In the genomic region with DNA sequence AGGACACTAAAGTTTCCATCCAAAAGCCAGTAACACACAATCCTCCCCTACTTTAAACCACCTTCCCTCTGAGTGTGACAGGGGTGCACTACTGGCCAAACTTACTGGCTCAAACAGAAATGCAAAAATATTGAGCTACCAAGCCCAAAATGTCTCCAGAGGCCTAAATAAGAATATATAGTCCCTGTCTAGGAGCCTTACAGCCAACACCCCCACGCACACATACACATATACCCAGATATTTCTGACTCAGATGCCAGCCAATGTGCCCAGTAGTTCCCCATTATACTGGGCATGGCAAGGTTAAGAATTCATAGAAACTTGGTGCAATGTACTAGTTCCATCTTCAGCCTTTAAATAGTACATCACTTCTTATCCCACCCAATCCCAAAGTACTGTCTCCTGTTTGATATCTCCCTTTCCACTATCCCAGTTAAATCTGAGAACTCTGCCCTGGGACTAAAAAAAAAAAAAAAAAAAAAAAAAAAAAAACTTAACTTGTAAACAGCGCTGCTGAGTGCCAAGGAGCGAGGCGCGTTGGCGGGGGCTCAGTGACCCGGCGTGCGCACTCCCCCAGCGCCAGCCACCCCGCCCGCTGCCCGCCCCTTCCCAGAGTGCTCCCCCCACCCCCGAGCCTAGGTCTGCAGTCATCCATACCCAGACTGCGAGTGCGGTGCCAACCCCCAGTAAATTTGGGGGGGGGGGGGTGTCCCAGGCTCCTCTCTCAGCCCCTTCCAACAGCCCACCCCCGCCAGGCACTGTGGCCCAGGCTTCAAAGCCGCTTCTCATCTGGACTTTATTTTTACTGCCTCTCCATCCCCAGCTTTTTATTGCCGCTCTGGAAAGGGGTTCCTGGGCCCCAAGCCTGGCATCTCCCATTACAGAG, we compare ENCODE assay signal across 9 mouse cellular contexts. TPM values are rescaled to one million over a fixed set of nuclear protein-coding genes. Genes with fewer than 3 reads are reported as not detected.
DNase-seq lines count a peak whose midpoint lies in the region; ATAC-seq and TF ChIP-seq lines count a peak whose summit lies in the region.
"Had no signal": no experiment of that assay in that cellular context is flagged by ENCODE, and none has a peak within 500 bp of the region (broad histone marks: within the 10 kb centered on the region; RNA-seq: fewer than 3 reads in every experiment).

No protein-coding gene starts in this region.

- peaks cover 42% of the 10 kb centered on the region for H3K27me3 ChIP-seq in forebrain, embryonic 14.5 days (replicated peaks; ENCODE audit: control insufficient read depth, insufficient read depth, low read length)
- H3K27me3 ChIP-seq in limb, embryonic 10.5 days (ENCODE audit: low read depth, poor library complexity, severe bottlenecking) = no peaks in the 10 kb centered on the region
- H3K27me3 ChIP-seq in neural tube, embryonic 12.5 days (replicated peaks) = peaks cover 57% of the 10 kb centered on the region

- no peak for TF ChIP-seq CTCF in layer of hippocampus, adult 2 months (conservative IDR thresholded peaks at IDR 0.05)

- H3K27ac ChIP-seq in layer of hippocampus, adult 2 months = peak overlapping the region; percentile 95
- no peak overlapping the region for H3K27ac ChIP-seq in forebrain, embryonic 14.5 days (ENCODE audit: low read depth, low read length)
- H3K27ac ChIP-seq in limb, embryonic 10.5 days = peak overlapping the region; percentile 95
- no peak overlapping the region for H3K27ac ChIP-seq in neural tube, embryonic 12.5 days

- no peak for DNase-seq in layer of hippocampus, adult 2 months (ENCODE audit: low spot score in 2 of 2)
- no peak for DNase-seq in layer of hippocampus, postnatal 25 days (ENCODE audit: extremely low spot score in 1 of 2, low spot score in 1 of 2)
- no peak for DNase-seq in forebrain, embryonic 14.5 days (ENCODE audit: low spot score)
- no peak for DNase-seq in limb, embryonic 10.5 days (ENCODE audit: low spot score)
- no peak for DNase-seq in layer of hippocampus, postnatal 14 days (ENCODE audit: low spot score in 2 of 2)
- no peak for DNase-seq in adrenal gland, postnatal 10 days
- DNase-seq in left cerebral cortex, adult 11 months (ENCODE audit: low spot score) = no peak

- H3K9me3 ChIP-seq in forebrain, embryonic 14.5 days (replicated peaks; ENCODE audit: control insufficient read depth, low read length) = no peaks in the 10 kb centered on the region
- no peaks in the 10 kb centered on the region for H3K9me3 ChIP-seq in limb, embryonic 10.5 days (replicated peaks)
- H3K9me3 ChIP-seq in neural tube, embryonic 12.5 days = no peaks in the 10 kb centered on the region

- peaks cover 15% of the 10 kb centered on the region for H3K4me1 ChIP-seq in forebrain, embryonic 14.5 days (ENCODE audit: control insufficient read depth, insufficient read depth, low read length)
- H3K4me1 ChIP-seq in limb, embryonic 10.5 days = peaks cover 88% of the 10 kb centered on the region
- H3K4me1 ChIP-seq in neural tube, embryonic 12.5 days = peaks cover 55% of the 10 kb centered on the region

- ATAC-seq in forebrain, embryonic 14.5 days = no peak
- no peak for ATAC-seq in neural tube, embryonic 12.5 days (ENCODE audit: low FRiP score, low read depth)

- WGBS in forebrain, embryonic 14.5 days = 10% methylated on average over 18 of the region's 19 CpGs
- WGBS in limb, embryonic 10.5 days = 3% methylated on average over 19 of the region's 19 CpGs
- WGBS in neural tube, embryonic 12.5 days = 6% methylated on average over 19 of the region's 19 CpGs

- H3K9ac ChIP-seq in forebrain, embryonic 14.5 days (ENCODE audit: low read length) = no peak overlapping the region; the same call in 1 of the 2 replicates
- 0 out of 2 replicates have a peak overlapping the region, but pooled peaks have one; percentile 61 for H3K9ac ChIP-seq in neural tube, embryonic 12.5 days

- H3K4me2 ChIP-seq in forebrain, embryonic 14.5 days (ENCODE audit: low read length) = peak overlapping the region; percentile 96
- peak overlapping the region; percentile 97 for H3K4me2 ChIP-seq in neural tube, embryonic 12.5 days (replicated peaks)

- H3K36me3 ChIP-seq in forebrain, embryonic 14.5 days (ENCODE audit: control insufficient read depth, insufficient read depth, low read length) = no peaks in the 10 kb centered on the region
- peaks cover 40% of the 10 kb centered on the region for H3K36me3 ChIP-seq in limb, embryonic 10.5 days
- no peaks in the 10 kb centered on the region for H3K36me3 ChIP-seq in neural tube, embryonic 12.5 days

- peak overlapping the region; percentile 79 for H3K4me3 ChIP-seq in layer of hippocampus, adult 2 months
- peak overlapping the region; percentile 52 for H3K4me3 ChIP-seq in forebrain, embryonic 14.5 days (ENCODE audit: low read depth, low read length)
- peak overlapping the region; percentile 86 for H3K4me3 ChIP-seq in limb, embryonic 10.5 days
- H3K4me3 ChIP-seq in neural tube, embryonic 12.5 days = peak overlapping the region; percentile 56

RNA-seq across cellular contexts. Expression of a gene that starts 12.8 kb away (rescaled TPM):
- total RNA-seq in layer of hippocampus, adult 2 months (2021) = 10 to 100 TPM; 12.2 to 14.1 TPM
- 10 to 100 TPM; 13.1 to 13.6 TPM for total RNA-seq in layer of hippocampus, postnatal 25 days (2021)
- 4.0 and 5.3 TPM in 2 replicates for polyA plus RNA-seq in forebrain, embryonic 14.5 days (2014; fragmentation: Nextera tagmentation; extraction: Ambion mirVana)
- 111 and 148 TPM in 2 replicates for polyA plus RNA-seq in limb, embryonic 10.5 days (2016; fragmentation: Nextera tagmentation; extraction: Ambion mirVana)
- polyA plus RNA-seq in neural tube, embryonic 12.5 days (2016; fragmentation: Nextera tagmentation; extraction: Ambion mirVana) = 15.4 and 18.7 TPM in 2 replicates
- total RNA-seq in layer of hippocampus, postnatal 14 days (2021) = 10 to 100 TPM in 1 of 2 experiments, 1 to 10 TPM in 1; 8.8 to 11.2 TPM
- total RNA-seq in adrenal gland, postnatal 10 days (2021) = 10 to 100 TPM; 22.7 to 30.3 TPM

RNA-seq across cellular contexts. Expression of a gene that starts 12.8 kb away (rescaled TPM):
- 1 to 10 TPM; 1.0 to 3.9 TPM for total RNA-seq in layer of hippocampus, adult 2 months (2021)
- total RNA-seq in layer of hippocampus, postnatal 25 days (2021) = 1 to 10 TPM; 2.0 to 2.3 TPM
- 0.38 and 0.49 TPM in 2 replicates for polyA plus RNA-seq in forebrain, embryonic 14.5 days (2014; fragmentation: Nextera tagmentation; extraction: Ambion mirVana)
- polyA plus RNA-seq in limb, embryonic 10.5 days (2016; fragmentation: Nextera tagmentation; extraction: Ambion mirVana) = 1.2 and 1.5 TPM in 2 replicates
- 0.29 and 0.79 TPM in 2 replicates for polyA plus RNA-seq in neural tube, embryonic 12.5 days (2016; fragmentation: Nextera tagmentation; extraction: Ambion mirVana)
- 1 to 10 TPM; 2.1 to 4.2 TPM for total RNA-seq in layer of hippocampus, postnatal 14 days (2021)
- 1 to 10 TPM; 6.4 to 7.1 TPM for total RNA-seq in adrenal gland, postnatal 10 days (2021)

RNA-seq across cellular contexts. Expression of a gene that starts 25.8 kb away (rescaled TPM):
- not detected for total RNA-seq in layer of hippocampus, adult 2 months (2021)
- total RNA-seq in layer of hippocampus, postnatal 25 days (2021) = not detected
- polyA plus RNA-seq in forebrain, embryonic 14.5 days (2014; fragmentation: Nextera tagmentation; extraction: Ambion mirVana) = not detected in 2 replicates
- polyA plus RNA-seq in limb, embryonic 10.5 days (2016; fragmentation: Nextera tagmentation; extraction: Ambion mirVana) = 1.1 and 1.4 TPM in 2 replicates
- polyA plus RNA-seq in neural tube, embryonic 12.5 days (2016; fragmentation: Nextera tagmentation; extraction: Ambion mirVana) = 0.09 and 0.23 TPM in 2 replicates
- not detected for total RNA-seq in layer of hippocampus, postnatal 14 days (2021)
- not detected for total RNA-seq in adrenal gland, postnatal 10 days (2021)
- total RNA-seq: left cerebral cortex, postnatal 10 days had no signal

RNA-seq across cellular contexts. Expression of a gene that starts 34.7 kb away (rescaled TPM):
- total RNA-seq in layer of hippocampus, adult 2 months (2021) = 10 to 100 TPM; 34.2 to 40.9 TPM
- total RNA-seq in layer of hippocampus, postnatal 25 days (2021) = 10 to 100 TPM; 39.0 to 39.6 TPM
- polyA plus RNA-seq in forebrain, embryonic 14.5 days (2014; fragmentation: Nextera tagmentation; extraction: Ambion mirVana) = 43.8 and 48.8 TPM in 2 replicates
- polyA plus RNA-seq in limb, embryonic 10.5 days (2016; fragmentation: Nextera tagmentation; extraction: Ambion mirVana) = 69.5 and 76.5 TPM in 2 replicates
- polyA plus RNA-seq in neural tube, embryonic 12.5 days (2016; fragmentation: Nextera tagmentation; extraction: Ambion mirVana) = 53.2 and 56.4 TPM in 2 replicates
- 10 to 100 TPM; 34.1 to 36.0 TPM for total RNA-seq in layer of hippocampus, postnatal 14 days (2021)
- 10 to 100 TPM; 29.0 to 29.4 TPM for total RNA-seq in adrenal gland, postnatal 10 days (2021)

RNA-seq across cellular contexts. Expression of a gene that starts 40.0 kb away (rescaled TPM):
- total RNA-seq in layer of hippocampus, adult 2 months (2021) = 10 to 100 TPM; 39.5 to 40.4 TPM
- total RNA-seq in layer of hippocampus, postnatal 25 days (2021) = 10 to 100 TPM; 32.5 to 38.4 TPM
- 23.3 and 25.6 TPM in 2 replicates for polyA plus RNA-seq in forebrain, embryonic 14.5 days (2014; fragmentation: Nextera tagmentation; extraction: Ambion mirVana)
- polyA plus RNA-seq in limb, embryonic 10.5 days (2016; fragmentation: Nextera tagmentation; extraction: Ambion mirVana) = 38.8 and 55.0 TPM in 2 replicates
- 46.7 and 48.3 TPM in 2 replicates for polyA plus RNA-seq in neural tube, embryonic 12.5 days (2016; fragmentation: Nextera tagmentation; extraction: Ambion mirVana)
- total RNA-seq in layer of hippocampus, postnatal 14 days (2021) = 10 to 100 TPM; 40.5 to 42.4 TPM
- total RNA-seq in adrenal gland, postnatal 10 days (2021) = 100 to 1,000 TPM; 155 to 156 TPM

Comparison
In these comparisons a context has a peak if more than half of its experiments do, and no peak if none do; other contexts are left out.
1. H3K27ac ChIP-seq: peak in layer of hippocampus, adult 2 months (single experiment) and limb, embryonic 10.5 days (single experiment); none in forebrain, embryonic 14.5 days (single experiment) and neural tube, embryonic 12.5 days (single experiment).
2. Peak in every context shown above with its lines, with median percentiles within 50 percentile points of each other: H3K4me3 ChIP-seq.